Mouse (Mus musculus): ENCODE results near the gene Foxo4. TPM values are rescaled to one million over a fixed set of nuclear protein-coding genes. Genes with fewer than 3 reads are reported as not detected.

The Foxo4 gene
- polyA plus RNA-seq, 1 experiment from 2014 or later, result 1.7 TPM

GRCm38 (mm10) chrX:101304646-101305045 is 50.3 kb downstream of the Foxo4 start:
- no peak for ATAC-seq (replicated peaks; ENCODE audit: extremely low read depth, insufficient read depth, low FRiP score)
- Histone ChIP-seq H3K4me3 (ENCODE audit: low read length) (no peak overlapping the region), H3K27ac (ENCODE audit: low read length) (no peak overlapping the region), H3K9me3 (replicated peaks; ENCODE audit: control insufficient read depth, low read length) (no peaks in the 10 kb centered on the region), H3K4me1 (ENCODE audit: control insufficient read depth, insufficient read depth, low read length) (0 out of 2 replicates have a peak, but pooled peaks cover 2% of the 10 kb centered on the region), H3K27me3 (ENCODE audit: control insufficient read depth, insufficient read depth, low read length) (no peaks in the 10 kb centered on the region), H3K9ac (ENCODE audit: low read length) (no peak overlapping the region), H3K36me3 (ENCODE audit: control insufficient read depth, insufficient read depth) (no peaks in the 10 kb centered on the region), H3K4me2 (ENCODE audit: low read depth, low read length) (no peak overlapping the region)
- WGBS, result 64% methylated on average over 2 of the region's 2 CpGs

GRCm38 (mm10) chrX:101309299-101309698 is 55.0 kb downstream of the Foxo4 start:
- Histone ChIP-seq H3K4me3 (ENCODE audit: low read length) (no peak overlapping the region), H3K27ac (ENCODE audit: low read length) (no peak overlapping the region), H3K4me1 (ENCODE audit: control insufficient read depth, insufficient read depth, low read length) (no peaks in the 10 kb centered on the region), H3K36me3 (ENCODE audit: control insufficient read depth, insufficient read depth) (no peaks in the 10 kb centered on the region), H3K9ac (ENCODE audit: low read length) (no peak overlapping the region), H3K9me3 (replicated peaks; ENCODE audit: control insufficient read depth, low read length) (no peaks in the 10 kb centered on the region), H3K4me2 (ENCODE audit: low read depth, low read length) (no peak overlapping the region), H3K27me3 (ENCODE audit: control insufficient read depth, insufficient read depth, low read length) (no peaks in the 10 kb centered on the region; the same call in 1 of the 2 replicates)
- 84% methylated on average over 5 of the region's 5 CpGs for WGBS
- no peak for ATAC-seq (replicated peaks; ENCODE audit: extremely low read depth, insufficient read depth, low FRiP score)

Other genes with a start within 250 kb of the Foxo4 start
- 0.32 and 0.35 TPM in 2 replicates for gene Tex11, start 194.9 kb upstream of the Foxo4 start, polyA plus RNA-seq (2015; fragmentation: Nextera tagmentation; extraction: Ambion mirVana)
- gene Slc7a3, start 168.5 kb upstream of the Foxo4 start, polyA plus RNA-seq (2015; fragmentation: Nextera tagmentation; extraction: Ambion mirVana), result 0.64 and 0.69 TPM in 2 replicates
- gene Snx12, start 32.0 kb upstream of the Foxo4 start, polyA plus RNA-seq (2015; fragmentation: Nextera tagmentation; extraction: Ambion mirVana), result 38.8 and 47.8 TPM in 2 replicates
- 0.33 TPM in 1 of 2 replicates, not detected in the other for gene Gm614, start 9.5 kb downstream of the Foxo4 start, polyA plus RNA-seq (2015; fragmentation: Nextera tagmentation; extraction: Ambion mirVana)
- gene Il2rg, start 13.7 kb downstream of the Foxo4 start, polyA plus RNA-seq (2015; fragmentation: Nextera tagmentation; extraction: Ambion mirVana), result 28.9 and 43.8 TPM in 2 replicates
- gene Gm20489, start 14.5 kb downstream of the Foxo4 start, polyA plus RNA-seq (2015; fragmentation: Nextera tagmentation; extraction: Ambion mirVana), result not detected in 2 replicates
- 18.9 and 25.2 TPM in 2 replicates for gene Med12, start 19.5 kb downstream of the Foxo4 start, polyA plus RNA-seq (2015; fragmentation: Nextera tagmentation; extraction: Ambion mirVana)
- 1.9 and 2.0 TPM in 2 replicates for gene Nlgn3, start 44.6 kb downstream of the Foxo4 start, polyA plus RNA-seq (2015; fragmentation: Nextera tagmentation; extraction: Ambion mirVana)
- gene Gjb1, start 121.8 kb downstream of the Foxo4 start, polyA plus RNA-seq (2015; fragmentation: Nextera tagmentation; extraction: Ambion mirVana), result 0.10 and 0.60 TPM in 2 replicates
- gene Zmym3, start 166.3 kb downstream of the Foxo4 start, polyA plus RNA-seq (2015; fragmentation: Nextera tagmentation; extraction: Ambion mirVana), result 23.5 and 25.6 TPM in 2 replicates
- 237 and 264 TPM in 2 replicates for gene Nono, start 174.8 kb downstream of the Foxo4 start, polyA plus RNA-seq (2015; fragmentation: Nextera tagmentation; extraction: Ambion mirVana)
- 105 and 106 TPM in 2 replicates for gene Itgb1bp2, start 194.6 kb downstream of the Foxo4 start, polyA plus RNA-seq (2015; fragmentation: Nextera tagmentation; extraction: Ambion mirVana)